Mouse (Mus musculus) 416B (cell line): Measurements from ENCODE around the gene Mgarp.
"Not testable (repeated sequence)": the region's sequence is repeated elsewhere in the genome, so short reads cannot be mapped to it uniquely, and the experiment has no call there.

Source experiments
- DNase-seq: peaks from one replicate; pipeline ENCODE4 v3.0.0; 2011; ENCODE audit warnings: low read depth

Gene Mgarp

GRCm38 (mm10) chr3:51396219-51397068, at the start of gene Mgarp:
Gene Mgarp (minus strand): TSS chr3:51396738.
- no peak for DNase-seq

- DNase-seq = no peak
Observed at GRCm38 (mm10) chr3:51434871-51435595, 38.5 kb upstream of the Mgarp start.

- DNase-seq = not testable (repeated sequence)
Observed at GRCm38 (mm10) chr3:51434364-51434763, 37.8 kb upstream of the Mgarp start.

- DNase-seq = peak; percentile 27
Observed at GRCm38 (mm10) chr3:51425394-51425793, 28.9 kb upstream of the Mgarp start.

GRCm38 (mm10) chr3:51421921-51422320, 25.4 kb upstream of the Mgarp start:
- peak; percentile 47 for DNase-seq

GRCm38 (mm10) chr3:51417966-51418365, 21.4 kb upstream of the Mgarp start:
- no peak for DNase-seq

GRCm38 (mm10) chr3:51417485-51417884, 20.9 kb upstream of the Mgarp start:
- DNase-seq = peak; percentile 37

- no peak for DNase-seq
Observed at GRCm38 (mm10) chr3:51417135-51417458, 20.6 kb upstream of the Mgarp start.

- DNase-seq = peak; percentile 57
Observed at GRCm38 (mm10) chr3:51416364-51417134, 20.0 kb upstream of the Mgarp start.

GRCm38 (mm10) chr3:51416073-51416363, 19.5 kb upstream of the Mgarp start:
- DNase-seq = no peak

- peak; percentile 91 for DNase-seq
Observed at GRCm38 (mm10) chr3:51415098-51416072, 18.8 kb upstream of the Mgarp start, which contains the start of gene Naa15. Gene Naa15 (plus strand): TSS chr3:51415148.

GRCm38 (mm10) chr3:51413276-51413675, 16.7 kb upstream of the Mgarp start:
- DNase-seq = peak; percentile 34

- no peak for DNase-seq
Observed at GRCm38 (mm10) chr3:51412457-51412856, 15.9 kb upstream of the Mgarp start.

GRCm38 (mm10) chr3:51408561-51409183, 12.1 kb upstream of the Mgarp start, which contains the start of gene Ndufc1:
Gene Ndufc1 (minus strand): TSS chr3:51408988.
- DNase-seq = peak; percentile 90

- DNase-seq = no peak
Observed at GRCm38 (mm10) chr3:51407870-51408560, 11.5 kb upstream of the Mgarp start.

GRCm38 (mm10) chr3:51402628-51403027, 6.1 kb upstream of the Mgarp start:
- no peak for DNase-seq

GRCm38 (mm10) chr3:51402054-51402453, 5.5 kb upstream of the Mgarp start:
- DNase-seq = not testable (repeated sequence)

GRCm38 (mm10) chr3:51400682-51401081, 4.1 kb upstream of the Mgarp start:
- DNase-seq = no peak

GRCm38 (mm10) chr3:51399531-51399930, 3.0 kb upstream of the Mgarp start:
- DNase-seq = no peak

- DNase-seq = no peak
Observed at GRCm38 (mm10) chr3:51398667-51399066, 2.1 kb upstream of the Mgarp start.
